Mouse (Mus musculus): ENCODE measurements around the gene Nphp4.

DNA sequence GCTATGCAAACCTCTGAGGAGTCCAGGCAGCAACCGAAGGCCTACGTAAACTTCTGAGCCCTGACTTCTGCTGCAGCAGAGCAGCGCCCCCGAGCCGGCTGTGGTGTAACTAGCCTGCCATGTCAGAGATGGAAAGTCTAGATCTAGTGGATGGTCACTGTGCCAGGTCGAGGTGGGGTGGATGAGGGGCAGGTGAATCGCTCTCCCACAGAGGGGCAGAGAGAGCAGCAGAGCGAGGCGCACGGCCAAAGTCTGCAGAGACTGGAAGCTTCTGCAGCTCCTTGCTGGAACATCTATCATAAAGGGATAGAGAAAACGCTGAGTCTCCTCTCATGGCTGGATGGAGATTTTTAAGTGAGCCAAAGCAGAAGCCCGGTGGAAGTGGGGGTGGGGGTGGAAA, 14.0 kb upstream of the Nphp4 start:
- TF ChIP-seq CTCF (conservative IDR thresholded peaks at IDR 0.05; ENCODE audit: insufficient read depth, insufficient read length, low read depth, low read length) (no peak), POLR2A (IDR thresholded peaks at IDR 0.05; ENCODE audit: low read depth, low read length) (no peak)
